Mouse (Mus musculus): Measurements from ENCODE around the gene Acbd4. TPM values are rescaled to one million over a fixed set of nuclear protein-coding genes. Genes with fewer than 3 reads are reported as not detected.

The Acbd4 gene
- 4.5 and 4.6 TPM in 2 replicates for polyA plus RNA-seq (2012; rRNA removed)

- no peak for TF ChIP-seq POLR2A (IDR thresholded peaks at IDR 0.05; ENCODE audit: borderline replicate concordance, extremely low read depth, insufficient read depth, insufficient read length, poor library complexity, severe bottlenecking)
- no peak for TF ChIP-seq CTCF (IDR thresholded peaks at IDR 0.05; ENCODE audit: borderline replicate concordance, extremely low read depth, insufficient read depth, insufficient read length)
- peak; percentile 72 for DNase-seq (ENCODE audit: low read depth)
Measured at GRCm38 (mm10) chr11:103101481-103101865, at the start of gene Acbd4, which contains the start of gene Plcd3. Gene Acbd4 (plus strand): TSS chr11:103101682. Gene Plcd3 (minus strand): TSS chr11:103101658.

GRCm38 (mm10) chr11:103052078-103052477 is 49.4 kb upstream of the Acbd4 start:
- no peak for DNase-seq (ENCODE audit: low read depth)
- no peak for TF ChIP-seq CTCF (IDR thresholded peaks at IDR 0.05; ENCODE audit: borderline replicate concordance, extremely low read depth, insufficient read depth, insufficient read length)
- no peak for TF ChIP-seq POLR2A (IDR thresholded peaks at IDR 0.05; ENCODE audit: borderline replicate concordance, extremely low read depth, insufficient read depth, insufficient read length, poor library complexity, severe bottlenecking)

DNA sequence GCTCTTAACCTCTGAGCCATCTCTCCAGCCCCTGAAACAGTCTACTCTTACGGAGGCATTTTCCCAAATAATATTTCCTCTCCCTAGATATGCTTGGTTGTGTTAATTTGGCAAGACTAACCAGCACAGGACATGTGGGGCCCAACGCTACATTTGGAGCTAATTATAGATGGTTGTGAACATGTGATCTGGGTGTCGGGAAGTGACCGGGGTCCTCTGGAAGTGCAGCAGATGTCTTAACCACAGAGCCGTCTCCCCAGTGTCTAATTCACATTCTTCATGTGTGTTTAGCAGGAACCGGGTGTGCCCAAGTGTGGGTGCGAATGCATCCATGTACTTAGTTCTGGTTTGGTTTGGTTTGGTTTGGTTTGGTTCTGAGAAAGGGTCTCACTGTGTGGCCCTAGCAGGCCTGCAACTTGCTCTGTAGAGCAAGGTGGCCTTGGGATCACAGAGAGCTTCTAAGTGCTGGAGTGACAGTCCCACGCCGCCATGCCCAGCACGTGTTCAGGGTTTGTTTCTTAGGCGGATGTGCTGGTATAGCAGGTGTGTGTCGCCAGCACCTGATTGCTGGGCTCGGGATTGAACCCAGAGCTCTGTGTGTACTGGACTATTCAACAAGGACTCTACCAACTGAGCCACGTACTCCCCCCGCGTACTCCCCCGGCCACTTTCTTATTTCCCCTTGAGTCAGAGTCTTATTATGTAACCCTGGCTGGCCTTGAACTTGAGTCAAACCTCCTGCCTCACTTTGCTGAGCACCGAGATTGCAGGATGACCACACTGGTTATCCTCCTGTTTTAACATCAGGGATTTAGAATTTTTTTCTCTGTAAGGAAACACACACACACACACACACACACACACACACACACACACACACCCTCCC is 48.0 kb upstream of the Acbd4 start:
- TF ChIP-seq POLR2A (IDR thresholded peaks at IDR 0.05; ENCODE audit: borderline replicate concordance, extremely low read depth, insufficient read depth, insufficient read length, poor library complexity, severe bottlenecking) = no peak
- TF ChIP-seq CTCF (IDR thresholded peaks at IDR 0.05; ENCODE audit: borderline replicate concordance, extremely low read depth, insufficient read depth, insufficient read length) = no peak
- no peak for DNase-seq (ENCODE audit: low read depth)

DNA sequence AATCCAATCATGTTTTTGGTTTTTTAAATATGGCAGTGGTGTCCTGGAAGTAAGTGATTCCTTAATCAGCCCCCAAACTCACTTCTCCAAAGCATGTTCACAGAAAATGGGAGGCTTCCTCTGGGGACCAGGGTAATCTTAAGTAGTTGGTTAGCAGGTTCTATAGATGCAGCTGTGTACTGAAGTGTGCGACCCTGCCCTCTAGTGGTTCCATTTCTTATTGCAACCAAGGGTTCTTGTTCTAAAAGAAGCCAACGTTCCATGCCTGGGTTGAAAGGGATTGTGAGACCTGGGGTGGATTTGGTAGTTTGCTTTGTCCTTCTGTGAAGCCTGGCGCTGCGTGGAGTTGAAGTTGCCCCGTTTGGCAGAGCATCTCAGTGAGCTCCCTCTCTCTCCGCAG is 46.7 kb upstream of the Acbd4 start:
- peak; percentile 76; the same call in 1 of the 2 replicates for TF ChIP-seq CTCF (IDR thresholded peaks at IDR 0.05; ENCODE audit: borderline replicate concordance, extremely low read depth, insufficient read depth, insufficient read length)
- TF ChIP-seq POLR2A (IDR thresholded peaks at IDR 0.05; ENCODE audit: borderline replicate concordance, extremely low read depth, insufficient read depth, insufficient read length, poor library complexity, severe bottlenecking) = no peak
- DNase-seq (ENCODE audit: low read depth) = peak; percentile 88

- no peak for DNase-seq (ENCODE audit: low read depth)
- no peak for TF ChIP-seq CTCF (IDR thresholded peaks at IDR 0.05; ENCODE audit: borderline replicate concordance, extremely low read depth, insufficient read depth, insufficient read length)
- TF ChIP-seq POLR2A (IDR thresholded peaks at IDR 0.05; ENCODE audit: borderline replicate concordance, extremely low read depth, insufficient read depth, insufficient read length, poor library complexity, severe bottlenecking) = no peak
Measured at GRCm38 (mm10) chr11:103056636-103057035, 44.8 kb upstream of the Acbd4 start.

DNA sequence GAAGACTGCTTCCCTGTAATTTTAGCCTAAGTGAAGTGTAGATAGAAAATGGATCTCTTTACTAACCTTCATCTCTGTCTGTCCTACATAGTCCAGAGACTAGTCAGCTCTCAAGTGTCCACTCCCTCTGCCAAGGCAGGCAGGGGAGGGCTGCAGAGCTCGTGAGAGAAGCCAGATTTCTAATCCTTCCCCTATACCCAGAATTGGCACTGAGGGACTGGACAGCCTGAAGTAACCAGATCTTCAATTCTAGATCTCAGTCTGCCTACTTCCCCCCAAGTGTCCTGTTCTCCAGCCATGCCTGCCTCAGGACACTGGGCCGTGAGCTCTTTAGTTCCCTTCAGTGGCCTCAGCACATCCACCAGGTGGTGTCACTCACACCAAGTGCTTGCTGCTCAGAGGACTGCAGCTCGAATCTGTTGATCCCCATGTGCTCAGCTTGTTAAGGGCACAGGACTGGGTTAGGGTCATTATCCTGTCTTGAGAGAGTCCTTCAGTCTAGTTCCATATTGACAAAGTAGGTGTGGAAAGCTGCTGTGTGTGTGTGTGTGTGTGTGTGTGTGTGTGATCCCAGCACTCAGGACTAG is 42.9 kb upstream of the Acbd4 start:
- no peak for TF ChIP-seq CTCF (IDR thresholded peaks at IDR 0.05; ENCODE audit: borderline replicate concordance, extremely low read depth, insufficient read depth, insufficient read length)
- TF ChIP-seq POLR2A (IDR thresholded peaks at IDR 0.05; ENCODE audit: borderline replicate concordance, extremely low read depth, insufficient read depth, insufficient read length, poor library complexity, severe bottlenecking) = no peak
- no peak for DNase-seq (ENCODE audit: low read depth)

DNA sequence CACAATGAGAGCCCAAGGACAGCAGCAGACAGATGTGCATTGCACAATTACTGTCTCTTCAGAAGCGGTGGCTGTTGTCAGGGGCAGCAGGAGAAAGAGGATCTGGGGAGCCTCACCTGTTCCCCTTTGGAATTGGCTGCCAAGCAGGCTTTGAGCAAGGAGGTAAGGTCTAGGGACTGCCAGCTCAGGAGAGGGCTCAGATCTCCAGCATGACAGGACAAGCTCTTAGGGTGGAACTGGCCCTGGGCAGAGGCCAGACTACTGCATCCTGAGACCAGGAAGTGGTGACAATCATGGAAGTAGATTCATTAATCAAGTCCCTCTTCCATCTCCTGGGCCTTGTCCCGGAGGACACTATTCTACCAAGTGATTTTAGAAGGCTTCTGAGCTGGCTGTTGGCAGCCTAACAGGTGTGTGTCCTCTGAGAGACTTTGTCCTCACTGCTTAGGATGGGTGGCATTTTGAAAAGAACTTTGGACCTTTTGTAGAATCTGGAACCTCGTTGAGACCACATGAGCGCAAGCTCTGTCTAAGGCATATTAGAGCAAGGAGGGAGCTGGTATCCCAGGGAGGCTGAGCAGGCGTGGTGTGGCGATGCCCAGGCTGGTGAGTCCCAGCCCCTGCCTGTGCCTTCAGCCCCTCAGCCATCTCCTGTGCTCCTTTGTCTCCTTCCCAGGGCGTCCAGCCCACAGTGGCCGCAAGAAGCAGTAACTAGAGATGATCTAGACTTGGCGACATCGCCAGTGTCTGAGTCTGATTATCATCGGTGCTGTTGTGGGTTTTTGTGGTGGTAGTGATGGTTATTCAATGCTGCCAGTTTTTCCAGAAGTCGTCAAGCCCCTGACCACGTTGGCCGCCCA is 35.1 kb upstream of the Acbd4 start:
- no peak for DNase-seq (ENCODE audit: low read depth)

DNA sequence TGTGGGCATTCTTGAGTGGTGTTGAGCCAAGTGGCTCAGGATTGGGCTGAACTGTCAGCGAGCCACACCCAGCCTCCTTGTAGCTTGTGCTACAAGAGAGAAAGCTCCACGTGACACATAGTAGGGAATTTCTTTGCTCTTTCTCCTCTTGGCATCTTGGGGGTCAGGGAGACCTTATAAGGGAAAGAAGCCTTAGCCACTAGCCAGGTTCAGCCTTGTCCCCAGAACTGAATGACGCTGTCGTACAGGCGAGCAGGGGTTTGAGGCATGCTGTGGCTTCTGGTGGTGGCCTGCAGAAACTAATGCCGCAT is 34.5 kb upstream of the Acbd4 start:
- no peak for DNase-seq (ENCODE audit: low read depth)
- TF ChIP-seq CTCF (IDR thresholded peaks at IDR 0.05; ENCODE audit: borderline replicate concordance, extremely low read depth, insufficient read depth, insufficient read length) (no peak), POLR2A (IDR thresholded peaks at IDR 0.05; ENCODE audit: borderline replicate concordance, extremely low read depth, insufficient read depth, insufficient read length, poor library complexity, severe bottlenecking) (no peak)

More for the DNA sequence above, 35.1 kb upstream of the Acbd4 start:
- TF ChIP-seq CTCF (IDR thresholded peaks at IDR 0.05; ENCODE audit: borderline replicate concordance, extremely low read depth, insufficient read depth, insufficient read length) (no peak), POLR2A (IDR thresholded peaks at IDR 0.05; ENCODE audit: borderline replicate concordance, extremely low read depth, insufficient read depth, insufficient read length, poor library complexity, severe bottlenecking) (no peak)

GRCm38 (mm10) chr11:103067457-103068001 is 34.0 kb upstream of the Acbd4 start:
- no peak for TF ChIP-seq POLR2A (IDR thresholded peaks at IDR 0.05; ENCODE audit: borderline replicate concordance, extremely low read depth, insufficient read depth, insufficient read length, poor library complexity, severe bottlenecking)
- no peak for TF ChIP-seq CTCF (IDR thresholded peaks at IDR 0.05; ENCODE audit: borderline replicate concordance, extremely low read depth, insufficient read depth, insufficient read length)
- DNase-seq (ENCODE audit: low read depth) = no peak

DNA sequence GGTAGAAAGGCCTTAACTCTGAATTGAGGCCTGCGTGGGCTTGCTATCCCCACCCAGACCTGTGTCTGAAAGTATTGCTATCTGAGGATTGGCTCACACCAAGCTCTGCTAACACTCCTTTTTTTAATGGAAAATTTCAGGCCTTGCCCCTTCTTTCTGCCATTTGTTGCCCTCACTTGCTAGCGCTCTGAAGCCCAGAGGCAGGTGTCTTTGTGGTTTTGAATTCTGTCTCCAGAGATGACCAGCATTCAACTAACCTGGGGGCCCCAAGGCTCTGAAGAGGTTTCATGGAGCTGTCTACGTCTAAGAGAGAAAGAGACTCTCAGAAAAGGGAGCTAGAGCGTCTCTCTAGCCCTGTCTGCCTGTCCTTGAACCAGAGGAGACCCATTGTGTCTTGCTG is 33.2 kb upstream of the Acbd4 start:
- no peak for TF ChIP-seq POLR2A (IDR thresholded peaks at IDR 0.05; ENCODE audit: borderline replicate concordance, extremely low read depth, insufficient read depth, insufficient read length, poor library complexity, severe bottlenecking)
- no peak for TF ChIP-seq CTCF (IDR thresholded peaks at IDR 0.05; ENCODE audit: borderline replicate concordance, extremely low read depth, insufficient read depth, insufficient read length)
- DNase-seq (ENCODE audit: low read depth) = no peak

- no peak for DNase-seq (ENCODE audit: low read depth)
- TF ChIP-seq POLR2A (IDR thresholded peaks at IDR 0.05; ENCODE audit: borderline replicate concordance, extremely low read depth, insufficient read depth, insufficient read length, poor library complexity, severe bottlenecking) = no peak
Measured at GRCm38 (mm10) chr11:103068884-103069283, 32.6 kb upstream of the Acbd4 start.
